Mouse (Mus musculus) kidney, postnatal 4 days (tissue): ENCODE results near the gene Olfr1444.

Experiments used
- DNase-seq, 2 experiments: peaks; one replicate each; pipeline ENCODE4 v3.0.0; 2021; ENCODE audit warnings: mixed read lengths in 2 of 2

Gene Olfr1444

DNA sequence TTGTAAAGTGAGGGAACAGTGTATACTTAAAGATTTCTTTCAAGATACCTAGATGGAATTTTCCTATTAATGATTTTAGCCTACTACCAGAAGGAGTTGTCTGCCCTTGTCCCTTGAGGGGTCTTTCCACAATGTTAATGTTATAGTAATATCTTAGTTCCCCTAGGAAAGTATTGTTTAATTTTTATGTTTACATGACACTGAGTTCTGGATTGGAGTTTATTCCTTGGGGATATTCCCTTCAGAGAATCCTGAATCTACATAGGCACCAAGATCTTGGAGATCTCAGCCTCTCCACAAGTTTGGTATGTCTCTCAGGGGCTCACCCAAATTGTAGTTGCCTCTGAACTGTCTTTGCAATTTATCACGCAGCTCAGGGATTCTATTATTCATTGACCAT lies at the start of gene Olfr1444:
Gene Olfr1444, plus strand, starts transcription at position 301 of the 400 bp plus-strand sequence.
- DNase-seq, result no peak

DNA sequence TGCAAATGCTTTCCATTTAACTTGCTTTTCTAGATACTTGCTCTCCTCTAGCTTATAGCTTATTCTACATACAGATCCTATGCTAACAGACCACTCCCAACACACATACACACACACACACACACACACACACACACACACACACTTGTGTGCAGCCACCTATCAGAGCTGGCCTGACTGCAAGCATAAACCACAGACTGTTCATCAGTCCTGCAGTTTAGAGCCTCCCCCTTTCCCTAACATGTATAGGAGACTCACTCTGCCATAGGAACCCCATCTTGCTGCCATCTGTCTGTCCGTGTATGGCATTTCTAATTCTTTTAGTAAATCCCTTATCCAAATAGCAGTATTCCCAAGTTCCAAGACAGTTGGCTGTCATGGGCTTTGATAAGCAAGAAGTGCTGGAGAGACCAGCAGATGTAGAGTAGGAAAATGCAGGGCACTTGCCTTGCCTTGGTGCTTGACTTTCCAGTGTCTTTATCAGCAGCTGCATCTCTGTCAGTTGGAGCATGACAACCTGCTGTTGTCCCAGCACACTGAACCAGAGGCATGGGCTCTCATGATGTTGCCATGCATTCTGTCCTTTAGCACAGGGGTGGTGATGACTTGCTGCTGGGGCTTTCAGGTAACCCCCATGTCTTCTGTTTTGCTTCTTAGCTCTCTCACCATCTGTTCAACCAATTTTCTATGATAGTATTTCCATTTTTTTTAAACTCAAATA lies 44.3 kb upstream of the Olfr1444 start:
- DNase-seq, result no peak

DNA sequence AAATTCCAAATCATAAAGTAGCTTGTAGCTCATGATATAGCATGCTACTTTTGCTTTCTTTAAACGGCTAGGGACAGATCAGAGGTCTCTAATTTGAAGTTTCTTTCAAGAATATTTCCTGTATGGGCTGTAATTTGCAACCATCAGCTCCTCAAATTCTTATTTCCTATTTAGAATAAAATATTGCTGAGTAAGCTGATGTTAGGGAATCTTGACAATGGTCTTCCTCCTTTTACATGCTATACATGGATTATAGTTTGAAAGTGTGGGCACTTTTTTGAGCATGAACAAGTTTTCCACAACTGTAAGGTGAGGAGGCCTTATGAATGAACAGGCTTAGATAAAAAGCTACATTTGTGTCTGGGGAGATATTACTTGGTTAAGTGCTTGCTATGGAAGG lies 43.2 kb upstream of the Olfr1444 start:
- DNase-seq, result no peak

DNA sequence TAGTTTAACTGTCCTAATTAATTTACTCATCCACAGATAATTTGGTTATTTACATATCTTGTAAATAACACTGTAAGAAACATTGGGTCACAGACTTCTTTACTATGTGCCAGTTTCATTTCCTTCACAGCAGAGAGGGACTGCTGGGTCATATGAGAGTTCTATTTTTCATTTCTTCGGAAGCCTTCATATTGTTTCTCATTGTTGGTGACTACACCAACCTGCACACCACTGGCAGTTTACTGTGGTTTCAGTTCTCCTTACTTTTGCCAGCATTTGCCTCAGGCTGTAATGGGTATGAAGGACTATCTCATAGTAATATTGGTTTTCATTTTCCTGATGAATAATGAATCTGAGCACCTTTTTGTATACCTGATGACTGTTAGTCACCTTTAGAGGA lies 38.6 kb upstream of the Olfr1444 start:
- DNase-seq, result no peak

DNA sequence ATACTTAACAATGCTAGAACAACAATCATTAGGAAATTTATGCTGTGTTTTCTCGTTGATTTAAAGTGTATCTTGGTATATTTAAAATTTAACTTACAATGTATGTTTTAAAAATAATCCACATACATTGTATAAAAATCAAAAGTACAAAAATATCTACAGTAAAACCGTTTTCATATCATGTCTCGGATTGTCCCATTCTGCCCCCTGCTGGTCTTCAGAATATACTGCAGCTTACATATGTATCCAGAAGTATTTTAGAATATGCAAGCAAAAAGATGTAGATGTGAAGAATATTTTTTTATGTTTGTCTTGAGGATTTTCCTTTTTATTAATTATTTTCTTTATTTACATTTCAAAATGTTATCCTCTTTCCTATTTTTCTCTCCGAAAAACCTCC lies 36.7 kb upstream of the Olfr1444 start:
- DNase-seq, result peak in 1 of 2 experiments; percentile 24

DNA sequence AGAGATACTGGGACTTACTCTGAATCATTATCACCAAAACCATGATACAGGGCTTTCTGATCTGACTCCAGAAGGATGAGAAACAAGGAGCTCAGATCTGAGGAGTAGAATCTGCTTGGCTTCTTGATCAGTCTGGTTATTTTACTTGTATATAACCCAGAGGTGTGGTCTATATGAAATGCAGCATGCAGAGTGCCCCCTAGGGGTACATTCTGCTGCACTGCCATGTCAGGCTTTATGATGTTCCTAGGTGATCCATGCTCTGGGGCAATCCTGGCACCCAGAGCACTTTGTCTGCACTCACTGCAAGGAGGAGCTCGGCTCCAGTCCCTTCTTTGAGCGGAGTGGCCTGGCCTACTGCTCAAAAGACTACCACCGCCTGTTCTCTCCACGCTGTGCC lies 32.5 kb upstream of the Olfr1444 start:
- peak in 1 of 2 experiments; percentile 19 for DNase-seq

DNA sequence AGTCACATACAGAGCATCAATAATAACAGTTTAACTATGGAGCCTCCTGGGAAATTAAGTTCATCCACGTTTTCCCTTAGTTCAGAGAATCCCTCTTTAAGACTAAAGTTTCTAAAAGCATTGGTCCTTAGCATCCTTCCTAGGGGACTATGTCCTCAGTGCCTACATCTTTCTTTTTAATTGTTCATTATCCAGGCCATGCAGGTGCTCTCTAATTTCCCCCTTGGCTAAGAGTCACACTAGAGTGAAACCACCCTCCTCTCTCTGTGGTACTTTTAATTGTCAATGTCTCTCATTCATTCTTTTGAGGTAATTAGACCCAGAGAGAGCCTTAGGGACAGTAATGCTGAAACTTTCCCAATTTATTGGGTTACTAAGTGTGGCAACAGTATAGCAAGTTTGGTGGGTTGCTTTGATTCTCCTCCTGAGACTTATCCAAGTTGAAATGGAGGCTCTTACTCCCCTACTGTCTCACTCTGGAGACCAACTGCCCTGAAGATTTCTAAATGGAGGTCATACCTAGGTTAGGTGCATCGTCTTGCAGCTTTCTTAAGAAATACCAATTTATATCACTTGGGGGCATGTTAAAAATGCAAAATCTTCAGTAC lies 26.2 kb upstream of the Olfr1444 start:
- DNase-seq, result no peak

DNA sequence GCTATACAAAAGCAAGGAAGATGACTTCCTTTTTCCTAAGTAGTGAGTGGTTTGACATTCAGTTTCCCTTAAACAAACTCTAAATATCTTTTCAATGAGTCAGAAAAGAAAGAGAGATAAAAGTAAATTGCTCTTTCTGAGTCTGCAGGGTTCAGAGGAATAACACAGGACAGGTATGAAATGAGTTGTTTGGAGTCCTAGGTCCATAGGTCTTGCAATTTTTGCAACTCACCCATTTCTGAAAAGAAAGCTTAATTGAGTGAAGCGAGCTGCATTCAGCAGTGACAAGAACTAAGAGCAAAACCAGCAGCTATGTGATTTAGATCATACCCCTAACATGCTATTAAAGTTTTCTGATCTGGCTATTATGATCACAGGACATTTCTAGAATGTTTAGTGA lies 25.5 kb upstream of the Olfr1444 start:
- no peak for DNase-seq

DNA sequence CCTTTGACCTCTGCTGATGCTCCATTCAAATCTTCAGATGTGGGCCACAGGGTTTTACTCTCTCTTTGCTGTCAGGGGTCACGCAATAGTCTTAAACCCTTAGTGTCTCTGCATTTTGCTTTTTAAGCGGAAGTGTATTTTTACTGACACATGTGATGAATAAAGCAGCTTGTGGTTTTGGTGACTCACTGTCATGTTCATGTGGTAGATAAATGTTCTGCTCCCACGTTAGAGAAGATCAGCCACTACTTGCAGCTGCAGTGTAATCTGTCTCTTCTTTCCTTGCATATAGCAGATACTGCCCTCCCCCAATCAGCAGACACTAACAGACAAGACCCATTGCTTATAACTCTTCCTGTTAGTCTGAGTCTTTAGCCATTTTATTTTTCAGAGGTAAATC lies 23.5 kb upstream of the Olfr1444 start:
- no peak for DNase-seq

DNA sequence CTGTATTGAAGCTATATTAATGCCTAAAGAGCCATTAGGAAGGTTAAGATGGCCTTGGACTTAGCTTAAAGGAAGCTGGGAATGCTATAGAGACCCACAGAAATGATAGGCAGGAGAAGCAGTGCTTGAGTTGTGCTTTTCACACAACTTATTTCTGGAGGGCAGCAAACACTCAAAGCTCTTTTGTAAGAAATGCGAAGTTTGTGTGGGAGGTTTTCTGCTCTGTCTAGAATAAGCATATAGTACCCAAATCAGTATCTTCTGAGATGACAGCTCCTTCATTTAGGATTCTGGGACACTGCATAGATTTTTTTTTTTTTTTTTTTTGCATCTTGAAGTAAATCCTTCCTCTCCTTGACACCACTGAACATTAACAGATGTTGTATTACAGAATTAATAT lies 18.6 kb upstream of the Olfr1444 start:
- DNase-seq, result no peak

DNA sequence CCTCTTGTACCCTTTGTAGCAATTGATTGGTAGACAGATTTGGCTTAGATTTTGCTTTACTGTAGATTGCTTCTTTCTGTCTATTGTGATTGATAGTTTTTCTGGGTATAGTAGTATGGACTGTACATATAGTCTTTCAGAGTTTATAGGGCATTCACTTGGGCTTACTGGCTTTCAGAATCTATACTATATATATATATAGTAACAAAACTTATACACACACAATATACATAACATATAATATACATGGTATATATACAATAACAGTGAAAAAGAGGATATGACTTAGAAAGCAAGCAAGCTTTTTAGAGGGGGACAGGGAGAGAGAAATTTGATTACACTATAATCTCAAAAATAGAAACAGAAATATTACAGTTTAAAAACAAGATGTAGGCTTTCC lies 10.7 kb upstream of the Olfr1444 start, which contains the start of gene Gm5244:
Gene Gm5244, plus strand, starts transcription at position 301 of the 400 bp plus-strand sequence.
- DNase-seq, result no peak

DNA sequence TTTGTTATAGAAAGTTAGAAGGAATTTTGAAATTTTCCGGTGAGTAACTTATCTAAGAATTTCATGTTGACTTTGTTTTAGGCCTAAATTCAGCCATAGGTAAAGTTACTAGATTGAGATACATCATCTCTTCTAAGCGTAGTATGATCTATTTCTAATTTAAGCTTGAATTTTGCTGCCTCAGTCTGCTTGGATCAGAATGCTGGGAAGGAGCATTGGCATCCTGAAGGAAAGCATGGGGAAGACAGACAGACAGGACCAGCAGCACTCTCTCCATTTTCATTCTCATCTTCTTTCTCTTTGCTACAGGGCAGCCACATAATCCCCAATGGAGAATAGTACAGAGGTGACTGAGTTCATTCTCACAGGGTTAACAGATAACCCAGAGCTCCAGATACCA lies 26.5 kb downstream of the Olfr1444 start, which contains the start of gene Olfr1445:
Gene Olfr1445, plus strand, starts transcription at position 301 of the 400 bp plus-strand sequence.
- no peak for DNase-seq

DNA sequence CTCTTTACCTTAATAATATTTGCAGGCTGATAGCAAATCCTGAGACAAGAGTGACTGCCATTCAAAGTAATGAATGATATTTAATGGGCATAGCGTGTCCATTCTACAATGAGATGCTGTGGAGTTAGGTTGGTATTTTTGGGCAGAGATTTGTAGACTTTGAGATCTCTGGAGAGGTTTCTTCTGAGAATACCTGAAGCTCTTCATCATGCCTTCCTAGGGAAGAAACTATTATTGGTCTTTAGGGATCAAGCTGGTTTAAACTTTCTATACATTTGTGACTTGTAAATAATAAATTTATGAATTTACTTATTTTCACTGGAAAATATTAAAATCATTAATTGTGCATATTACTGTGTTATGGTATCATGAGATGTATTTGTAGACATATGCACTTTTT lies 36.3 kb downstream of the Olfr1444 start, which contains the start of gene Olfr1446:
Gene Olfr1446, minus strand, starts transcription at position 101 of the 400 bp plus-strand sequence.
- no peak for DNase-seq

DNA sequence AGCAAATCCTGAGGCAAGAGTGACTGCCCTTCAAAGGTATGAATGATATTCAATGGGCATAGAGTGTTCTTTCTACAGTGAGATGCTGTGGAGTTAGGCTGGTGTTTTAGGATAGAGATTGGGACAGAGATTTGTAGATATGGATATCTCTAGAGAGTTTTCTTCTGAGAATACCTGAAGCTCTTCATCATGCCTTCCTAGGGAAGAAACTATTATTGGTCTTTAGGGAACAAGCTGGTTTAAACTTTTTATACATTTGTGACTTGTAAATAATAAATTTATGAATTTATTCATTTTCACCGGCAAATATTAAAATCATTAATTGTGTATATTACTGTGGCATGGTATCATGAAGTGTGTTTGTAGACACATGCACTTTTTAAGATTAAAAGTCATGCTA lies 46.6 kb downstream of the Olfr1444 start, which contains the start of gene Olfr1447:
Gene Olfr1447, minus strand, starts transcription at position 101 of the 400 bp plus-strand sequence.
- DNase-seq, result no peak
